Mouse (Mus musculus) 416B (cell line): ENCODE measurements at regions not wholly inside any gene's neighbourhood (a gene's known extent, or its start where the extent isn't known, plus 50 kb on each side); places are given as distances from the start of the nearest gene placed in this dataset.
A peak's percentile ranks its signal among the peaks of the same experiment; 100 is the strongest.
"Not testable (repeated sequence)": the region's sequence is repeated elsewhere in the genome, so short reads cannot be mapped to it uniquely, and the experiment has no call there.

Source experiments
- DNase-seq: peaks from one replicate; pipeline ENCODE4 v3.0.0; 2011; ENCODE audit warnings: low read depth

DNA sequence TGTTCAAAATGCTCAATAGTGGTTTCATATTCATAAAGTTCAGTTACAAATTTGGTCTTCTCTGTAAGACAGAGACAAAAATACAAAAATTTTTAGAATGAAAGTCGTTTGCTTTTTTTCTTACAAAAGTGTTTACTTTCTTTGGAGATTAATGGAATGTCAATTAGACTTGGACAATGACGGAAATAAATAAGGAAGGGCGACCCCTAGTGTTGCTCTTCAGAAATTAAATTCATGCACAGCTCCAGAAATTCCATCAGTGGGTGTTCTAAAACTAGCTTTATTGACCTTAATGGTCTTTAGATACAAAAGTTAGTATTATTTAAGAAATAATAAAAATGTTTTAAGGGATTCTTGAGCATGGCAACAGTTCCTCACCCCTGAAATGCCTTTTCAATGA, 141.8 kb upstream of the Lama2 start:
- peak; percentile 45 for DNase-seq

- DNase-seq = no peak
Measured at GRCm38 (mm10) chr10:27802368-27802767, 182.8 kb upstream of the Lama2 start.

DNA sequence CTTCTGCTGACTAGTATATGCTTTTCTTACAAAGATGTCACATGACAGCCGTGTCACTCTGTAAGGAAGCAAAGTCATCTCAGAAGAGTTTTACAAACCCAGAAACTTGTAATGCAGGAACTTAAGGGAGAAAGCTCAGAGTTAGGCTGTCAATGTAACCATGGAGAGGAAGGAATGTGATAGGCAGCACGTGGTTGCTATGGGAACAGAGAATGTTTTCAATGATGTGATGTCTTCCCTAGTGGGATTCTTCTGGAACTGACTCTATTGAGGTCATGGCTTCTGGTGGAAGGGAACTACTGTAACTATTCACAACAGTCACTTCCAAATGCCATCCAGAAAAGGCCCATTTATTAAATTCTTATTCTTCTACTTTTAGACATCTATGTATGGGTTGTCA, 190.0 kb upstream of the Lama2 start:
- no peak for DNase-seq

DNA sequence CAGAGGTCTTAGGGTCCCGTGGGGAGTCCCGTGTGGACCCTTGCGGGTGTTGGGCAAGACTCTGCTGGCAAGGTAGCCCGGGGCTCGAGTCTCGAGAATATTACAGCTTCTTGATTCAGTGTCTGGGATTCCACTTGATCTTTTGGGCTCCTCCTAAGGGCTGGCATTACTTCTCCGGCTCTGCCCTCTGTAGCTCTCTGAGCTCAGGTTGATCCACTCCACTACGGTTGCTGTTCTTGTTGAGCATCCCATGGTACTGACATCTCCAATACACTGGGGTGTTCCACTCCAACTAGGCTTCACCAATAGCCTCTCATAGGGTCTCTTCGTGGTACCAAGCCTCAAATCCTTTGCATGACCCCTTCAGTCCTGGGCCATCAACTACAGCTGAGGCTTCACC, 206.1 kb upstream of the Lama2 start:
- not testable (repeated sequence) for DNase-seq

DNA sequence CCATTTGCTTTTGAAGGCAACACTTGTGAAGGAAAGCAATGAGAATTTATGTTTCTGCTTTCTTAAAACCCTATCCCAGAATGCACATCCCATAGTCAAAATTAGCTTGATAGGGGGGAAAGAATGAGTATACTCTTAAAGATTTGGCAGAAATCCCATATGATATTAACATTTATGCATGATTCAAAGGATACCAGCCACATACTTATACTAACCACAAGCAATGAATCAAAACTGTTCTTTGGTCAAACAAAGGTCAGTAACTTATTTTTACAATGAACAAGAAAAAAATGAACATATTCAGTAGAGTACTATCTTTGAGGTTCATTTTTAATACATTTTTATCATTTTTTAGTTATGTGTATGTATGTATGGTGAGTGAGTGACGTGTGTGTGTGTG, 208.8 kb upstream of the Lama2 start:
- DNase-seq = no peak

- DNase-seq = no peak
Measured at GRCm38 (mm10) chr10:27838666-27839065, 219.1 kb upstream of the Lama2 start.

GRCm38 (mm10) chr10:27841042-27841709, 221.6 kb upstream of the Lama2 start:
- no peak for DNase-seq

- no peak for DNase-seq
Measured at GRCm38 (mm10) chr10:27843010-27843409, 223.5 kb upstream of the Lama2 start.

DNA sequence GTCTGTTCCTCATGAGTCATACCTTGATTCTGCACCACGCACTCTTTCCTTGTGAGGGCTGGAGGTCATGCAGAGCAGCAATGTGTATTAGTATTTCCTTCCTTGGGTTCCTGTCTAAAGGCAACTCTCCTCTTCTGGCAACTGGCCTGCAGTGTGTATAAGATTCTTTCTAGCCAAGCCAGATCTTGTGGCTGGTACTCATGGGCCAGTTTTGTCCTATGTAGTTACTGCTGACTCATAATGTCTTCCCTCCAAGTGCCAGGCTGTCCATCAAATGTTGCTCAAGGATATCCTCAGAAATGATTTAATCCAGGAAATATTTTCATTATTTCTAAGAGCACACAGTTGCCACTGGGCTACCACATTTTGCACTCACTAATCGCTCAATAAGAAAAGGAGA, 211.0 kb upstream of the Ptprk start:
- DNase-seq = peak; percentile 2

DNA sequence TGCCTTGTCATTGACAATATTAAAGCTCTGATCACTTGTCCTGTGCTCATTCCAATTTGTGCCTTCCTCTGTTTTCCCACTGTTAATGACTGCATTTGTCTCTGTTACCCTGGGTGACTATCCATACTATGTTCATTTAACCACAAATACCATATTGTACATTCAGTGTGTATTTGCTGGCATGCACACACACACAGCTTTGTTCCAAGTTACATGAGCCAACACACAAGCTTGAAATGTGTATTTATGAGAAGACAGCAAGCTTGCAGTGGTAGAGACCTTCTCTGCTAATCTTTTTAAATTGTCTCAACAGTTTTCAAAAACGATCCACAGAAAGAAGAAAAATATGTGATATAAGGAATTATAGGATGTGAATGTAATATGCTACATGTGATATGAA, 193.8 kb upstream of the Ptprk start:
- DNase-seq = no peak

DNA sequence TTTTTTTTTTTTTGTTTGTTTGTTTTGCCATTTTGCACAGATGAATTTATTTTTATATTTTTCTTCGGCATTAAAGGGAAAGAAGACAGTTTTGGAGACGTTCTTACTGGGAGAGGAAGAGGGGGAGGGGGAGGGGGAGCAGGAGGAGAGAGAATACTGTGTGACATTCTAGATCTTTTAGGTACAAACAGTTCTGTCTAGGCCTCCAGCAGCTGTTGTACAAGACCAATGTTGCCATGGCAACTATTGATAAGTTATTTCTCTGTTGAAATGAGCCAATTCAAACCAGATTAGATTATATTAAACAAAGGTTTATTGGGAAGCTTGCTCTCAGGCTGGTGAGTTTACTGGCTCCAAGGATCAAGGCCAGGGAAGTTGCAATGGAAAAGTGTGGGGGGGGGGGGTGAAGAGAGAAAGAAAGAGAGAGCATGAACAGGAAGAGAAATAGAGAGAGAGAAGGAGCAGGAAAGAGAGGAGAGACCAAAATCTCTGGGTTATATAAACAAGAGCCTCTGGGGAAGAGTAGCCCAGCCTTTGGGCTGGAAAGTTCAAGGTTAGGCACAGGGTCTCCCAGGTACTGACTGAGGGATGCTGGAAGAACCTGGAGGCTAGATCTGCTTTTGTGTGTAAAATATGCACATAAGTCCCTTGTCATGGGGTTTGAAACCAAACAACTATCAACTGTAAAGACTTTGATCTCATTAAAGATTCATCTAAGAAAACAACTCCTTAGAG, 182.7 kb upstream of the Ptprk start:
- no peak for DNase-seq

DNA sequence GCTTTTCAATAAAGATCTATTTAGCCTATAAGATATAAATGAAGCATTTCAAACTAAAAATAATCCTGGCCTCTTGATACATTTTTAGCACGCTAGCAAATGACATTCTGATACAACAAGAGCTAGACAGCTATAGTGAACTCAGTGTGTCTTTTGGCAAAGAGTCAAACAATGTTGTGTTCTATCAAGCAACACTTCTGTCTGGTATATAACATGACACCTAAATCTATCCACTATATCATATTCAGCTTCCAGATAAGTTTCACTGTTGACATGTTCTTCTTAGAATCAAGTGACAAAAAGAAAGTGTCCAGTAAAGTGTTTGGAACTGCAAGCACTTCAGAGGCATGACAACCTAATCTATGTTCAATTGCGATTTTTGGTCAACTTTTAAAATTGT, 158.2 kb upstream of the Ptprk start:
- DNase-seq = no peak

DNA sequence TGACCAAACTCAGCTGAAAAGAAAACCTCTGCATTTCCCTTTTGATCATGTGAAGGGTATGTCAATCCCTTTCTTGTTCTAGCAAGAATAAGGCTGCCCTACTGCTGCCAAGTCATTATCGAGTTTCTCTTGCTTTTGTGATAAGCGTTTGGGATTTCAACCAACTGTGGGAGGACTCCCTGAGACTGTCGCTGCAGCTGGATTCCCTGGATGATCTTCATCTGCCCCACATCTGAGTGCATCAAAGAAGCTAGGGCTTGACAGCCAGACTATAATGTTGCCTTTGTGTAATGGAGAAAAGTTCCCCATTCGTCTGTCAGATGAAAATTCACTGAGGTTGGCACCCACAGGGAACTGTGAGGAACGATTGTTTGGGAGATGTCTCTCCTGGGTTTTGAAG, 147.4 kb upstream of the Ptprk start:
- DNase-seq = no peak

- no peak for DNase-seq
Measured at GRCm38 (mm10) chr10:27942136-27942535, 132.5 kb upstream of the Ptprk start.

- DNase-seq = no peak
Measured at GRCm38 (mm10) chr10:27949127-27949526, 125.5 kb upstream of the Ptprk start.

GRCm38 (mm10) chr10:27968202-27968601, 106.4 kb upstream of the Ptprk start:
- DNase-seq = no peak

DNA sequence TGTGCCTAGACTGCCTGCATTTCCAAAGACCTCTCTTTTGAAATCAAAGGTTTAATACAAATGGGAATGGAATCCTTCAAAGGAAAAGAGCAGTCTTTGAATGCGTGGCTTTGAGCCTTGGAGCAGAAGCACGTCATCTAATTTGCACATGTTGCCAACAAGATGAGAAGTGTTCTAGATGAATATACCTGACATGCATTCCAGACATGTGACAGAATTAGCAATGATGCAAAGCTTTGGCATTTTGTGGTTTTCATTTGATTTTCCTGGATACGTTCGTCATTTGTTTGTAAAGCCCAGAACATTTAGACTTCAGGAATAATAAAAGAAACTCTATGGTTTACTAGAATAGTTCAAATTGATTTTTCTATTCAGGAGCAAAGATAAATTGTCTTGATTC, 90.6 kb upstream of the Ptprk start:
- no peak for DNase-seq

DNA sequence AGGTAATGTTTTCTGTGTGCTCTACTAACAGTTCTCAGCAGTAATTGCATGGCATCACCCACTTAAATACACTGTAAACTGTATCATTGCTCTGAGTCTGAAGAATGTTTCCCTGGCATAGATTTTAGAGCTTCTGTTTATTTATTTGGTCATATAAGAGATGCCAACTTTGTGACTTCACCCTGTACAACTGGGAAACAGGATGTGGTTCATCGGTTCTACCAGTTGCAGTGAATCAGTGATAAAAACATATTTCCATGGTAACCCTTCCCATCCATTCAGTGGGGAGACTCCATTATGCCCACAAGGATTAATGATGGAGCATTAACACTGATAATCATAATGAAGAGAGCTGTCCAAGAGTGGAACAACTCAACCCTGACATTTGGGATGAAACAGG, 89.6 kb upstream of the Ptprk start:
- DNase-seq = no peak

- DNase-seq = no peak
Measured at GRCm38 (mm10) chr10:27987026-27987425, 87.6 kb upstream of the Ptprk start.

DNA sequence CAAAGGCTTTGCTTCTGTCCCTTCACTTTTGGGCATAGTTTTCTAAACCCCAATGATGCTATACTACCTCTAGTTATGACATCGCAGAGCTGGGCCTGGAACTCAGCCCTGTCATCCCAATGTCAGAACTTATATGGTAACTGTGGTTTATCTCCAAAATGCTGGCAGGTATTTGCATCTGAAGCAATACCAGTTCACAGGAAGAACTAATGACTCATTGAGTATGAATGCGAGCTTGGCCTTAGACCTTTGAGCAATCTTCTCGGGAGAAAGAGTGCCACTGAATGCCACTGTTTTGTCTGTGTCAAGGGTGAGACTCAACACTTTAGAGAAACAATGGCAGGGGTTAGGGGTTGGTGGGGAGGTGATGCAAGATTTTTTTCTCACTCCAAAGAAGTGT, 86.6 kb upstream of the Ptprk start:
- DNase-seq = peak; percentile 68

- DNase-seq = no peak
Measured at GRCm38 (mm10) chr10:27990359-27991056, 84.1 kb upstream of the Ptprk start.

GRCm38 (mm10) chr10:27991057-27991365, 83.6 kb upstream of the Ptprk start:
- no peak for DNase-seq

DNA sequence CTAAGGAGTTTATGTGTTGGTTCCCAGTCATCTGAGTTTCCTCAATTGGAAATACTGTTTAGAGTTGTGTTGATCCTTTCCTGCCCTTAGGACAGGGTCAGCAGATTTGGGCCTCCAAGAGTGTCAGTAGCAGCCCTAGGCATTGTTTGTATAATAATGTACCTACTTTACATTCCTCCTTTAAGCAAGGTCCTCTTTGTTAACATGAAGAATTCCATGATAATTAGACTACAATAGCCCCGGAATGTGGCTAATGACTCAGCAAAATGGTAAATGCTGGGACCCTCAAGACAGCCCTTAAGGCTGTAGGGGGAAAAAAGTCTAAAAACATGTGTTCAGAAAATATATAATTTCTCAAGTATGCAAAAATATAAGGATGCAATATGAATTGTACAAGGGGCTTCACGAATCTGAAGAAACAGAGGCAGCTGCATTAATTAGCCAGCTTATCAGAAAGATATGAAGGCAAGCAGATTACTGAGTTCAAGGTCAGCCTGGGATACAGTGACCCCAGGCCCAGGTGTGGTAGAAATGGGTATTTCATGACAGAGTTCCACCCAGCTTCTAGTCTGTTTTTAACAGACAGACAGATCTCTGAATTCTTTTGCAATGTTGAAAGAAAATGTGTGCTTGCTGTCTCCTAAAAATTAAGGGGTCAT, 80.1 kb upstream of the Ptprk start:
- no peak for DNase-seq
